Mouse (Mus musculus) E14TG2a.4 (cell line): ENCODE measurements around the gene Ccr1.

Experiments used
- CTCF ChIP-seq: conservative IDR thresholded peaks from 2 replicates; pipeline ENCODE4 v1.5.1; 2014; ENCODE audit warnings: low read length
- NANOG ChIP-seq: IDR thresholded peaks from 2 replicates; pipeline ENCODE4 v1.6.1; 2014; ENCODE audit warnings: borderline replicate concordance, low read length, mixed read lengths
- POU5F1 ChIP-seq: IDR thresholded peaks from 2 replicates; pipeline ENCODE4 v1.6.1; 2014; ENCODE audit warnings: low read length, borderline replicate concordance

DNA sequence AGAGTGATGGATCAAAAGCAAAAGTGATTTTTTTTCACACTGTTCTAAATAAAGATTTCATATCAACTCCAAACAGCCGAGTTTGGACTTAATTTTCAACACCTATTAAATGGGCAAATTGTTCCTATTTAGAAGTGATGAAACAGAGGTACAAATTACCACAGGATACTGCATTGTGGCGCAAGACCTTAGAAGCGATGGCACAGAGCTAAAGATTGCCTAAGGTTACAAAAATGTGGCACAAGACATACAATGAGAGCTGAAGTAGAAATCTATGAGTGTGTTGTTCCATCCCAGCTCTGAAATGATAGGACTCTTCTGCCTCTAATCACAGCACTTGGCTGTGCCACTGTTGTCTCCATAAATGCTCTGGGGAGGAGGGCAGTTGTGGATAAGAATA, 3.7 kb downstream of the Ccr1 start:
- TF ChIP-seq CTCF (no peak), POU5F1 (no peak), NANOG (no peak)
